Comparison of ENCODE assay signal across 20 mouse cellular contexts in genomic region chr17:5112116-5112515, GRCm38 (mm10).
DNase-seq lines count a peak whose midpoint lies in the region; ATAC-seq and TF ChIP-seq lines count a peak whose summit lies in the region.
"Had no signal": no experiment of that assay in that cellular context is flagged by ENCODE, and none has a peak within 500 bp of the region (broad histone marks: within the 10 kb centered on the region; RNA-seq: fewer than 3 reads in every experiment).

No protein-coding gene starts in this region.

- 0 out of 2 replicates have a peak, but pooled peaks cover 2% of the 10 kb centered on the region for H3K36me3 ChIP-seq in stomach, embryonic 14.5 days (ENCODE audit: control insufficient read depth, insufficient read depth, low read length)
- no peaks in the 10 kb centered on the region for H3K36me3 ChIP-seq in stomach, postnatal 0 days (ENCODE audit: control insufficient read depth, insufficient read depth, low read length)
- H3K36me3 ChIP-seq in intestine, embryonic 16.5 days (ENCODE audit: control insufficient read depth, insufficient read depth, low read length) = no peaks in the 10 kb centered on the region
- H3K36me3 ChIP-seq in liver, embryonic 16.5 days (ENCODE audit: control insufficient read depth, insufficient read depth) = no peaks in the 10 kb centered on the region
- no peaks in the 10 kb centered on the region for H3K36me3 ChIP-seq in midbrain, embryonic 11.5 days (ENCODE audit: control insufficient read depth, insufficient read depth, low read length)
- H3K36me3 ChIP-seq in neural tube, embryonic 15.5 days = no peaks in the 10 kb centered on the region
- H3K36me3 ChIP-seq: hindbrain, embryonic 13.5 days; midbrain, embryonic 13.5 days had no signal

- H3K4me3 ChIP-seq in stomach, embryonic 14.5 days (ENCODE audit: low read depth, low read length) = no peak overlapping the region
- H3K4me3 ChIP-seq in stomach, postnatal 0 days (ENCODE audit: low read depth, low read length) = no peak overlapping the region
- no peak overlapping the region for H3K4me3 ChIP-seq in intestine, embryonic 16.5 days (ENCODE audit: low read length)
- peak overlapping the region; percentile 35 for H3K4me3 ChIP-seq in liver, embryonic 16.5 days (ENCODE audit: low read depth, low read length)
- no peak overlapping the region for H3K4me3 ChIP-seq in midbrain, embryonic 11.5 days (ENCODE audit: low read depth, low read length)
- no peak overlapping the region for H3K4me3 ChIP-seq in neural tube, embryonic 15.5 days (replicated peaks)
- H3K4me3 ChIP-seq: hindbrain, embryonic 13.5 days; midbrain, embryonic 13.5 days had no signal

- H3K4me1 ChIP-seq in stomach, embryonic 14.5 days (ENCODE audit: control insufficient read depth, insufficient read depth, low read length) = peaks cover 14% of the 10 kb centered on the region
- peaks cover 15% of the 10 kb centered on the region for H3K4me1 ChIP-seq in stomach, postnatal 0 days (replicated peaks; ENCODE audit: control insufficient read depth, insufficient read depth)
- H3K4me1 ChIP-seq in intestine, embryonic 16.5 days (ENCODE audit: control insufficient read depth, insufficient read depth, low read length) = peaks cover 22% of the 10 kb centered on the region
- H3K4me1 ChIP-seq in liver, embryonic 16.5 days (ENCODE audit: control insufficient read depth, low read depth, low read length) = peaks cover 60% of the 10 kb centered on the region
- no peaks in the 10 kb centered on the region for H3K4me1 ChIP-seq in midbrain, embryonic 11.5 days (ENCODE audit: control insufficient read depth, insufficient read depth, low read length)
- peaks cover 23% of the 10 kb centered on the region for H3K4me1 ChIP-seq in neural tube, embryonic 15.5 days

- H3K9me3 ChIP-seq in stomach, embryonic 14.5 days (ENCODE audit: control insufficient read depth, low read depth, low read length) = no peaks in the 10 kb centered on the region
- no peaks in the 10 kb centered on the region for H3K9me3 ChIP-seq in stomach, postnatal 0 days (ENCODE audit: control insufficient read depth, low read length)
- no peaks in the 10 kb centered on the region for H3K9me3 ChIP-seq in intestine, embryonic 16.5 days (ENCODE audit: control insufficient read depth, low read length)
- H3K9me3 ChIP-seq in liver, embryonic 16.5 days (replicated peaks; ENCODE audit: control insufficient read depth, low read length) = no peaks in the 10 kb centered on the region
- no peaks in the 10 kb centered on the region for H3K9me3 ChIP-seq in midbrain, embryonic 11.5 days (ENCODE audit: control insufficient read depth, low read length)
- H3K9me3 ChIP-seq in neural tube, embryonic 15.5 days (replicated peaks) = no peaks in the 10 kb centered on the region
- H3K9me3 ChIP-seq: hindbrain, embryonic 13.5 days; midbrain, embryonic 13.5 days had no signal

- peak; percentile 53; the same call in 1 of the 2 replicates for ATAC-seq in stomach, embryonic 14.5 days (ENCODE audit: insufficient number of reproducible peaks, insufficient read depth, low FRiP score, low read depth)
- ATAC-seq in stomach, postnatal 0 days (ENCODE audit: low FRiP score, low TSS enrichment) = no peak
- ATAC-seq in intestine, embryonic 16.5 days = peak; percentile 85
- peak; percentile 98 for ATAC-seq in liver, embryonic 16.5 days (ENCODE audit: low read depth)
- no peak for ATAC-seq in midbrain, embryonic 11.5 days (ENCODE audit: low FRiP score)
- ATAC-seq in neural tube, embryonic 15.5 days (ENCODE audit: low FRiP score) = no peak
- ATAC-seq: inflammation-experienced regulatory T-cells, adult 6 months; midbrain, embryonic 13.5 days had no signal

- H3K27ac ChIP-seq in stomach, embryonic 14.5 days (ENCODE audit: low read length) = no peak overlapping the region
- no peak overlapping the region for H3K27ac ChIP-seq in stomach, postnatal 0 days (replicated peaks)
- no peak overlapping the region for H3K27ac ChIP-seq in intestine, embryonic 16.5 days (ENCODE audit: low read length)
- H3K27ac ChIP-seq in liver, embryonic 16.5 days (ENCODE audit: low read length) = peak overlapping the region; percentile 94
- no peak overlapping the region for H3K27ac ChIP-seq in midbrain, embryonic 11.5 days (ENCODE audit: low read depth, low read length)
- no peak overlapping the region for H3K27ac ChIP-seq in neural tube, embryonic 15.5 days (replicated peaks)
- H3K27ac ChIP-seq: hindbrain, embryonic 13.5 days; kidney, postnatal 0 days; macrophage; midbrain, embryonic 13.5 days had no signal

- H3K9ac ChIP-seq in stomach, embryonic 14.5 days (replicated peaks; ENCODE audit: low read depth, low read length) = no peak overlapping the region
- H3K9ac ChIP-seq in stomach, postnatal 0 days (ENCODE audit: low read length) = no peak overlapping the region
- no peak overlapping the region for H3K9ac ChIP-seq in intestine, embryonic 16.5 days (ENCODE audit: low read depth, low read length)
- H3K9ac ChIP-seq in liver, embryonic 16.5 days (ENCODE audit: low read depth, low read length) = peak overlapping the region; percentile 55
- no peak overlapping the region for H3K9ac ChIP-seq in midbrain, embryonic 11.5 days (ENCODE audit: low read length)
- H3K9ac ChIP-seq in neural tube, embryonic 15.5 days (replicated peaks) = no peak overlapping the region
- H3K9ac ChIP-seq: hindbrain, embryonic 13.5 days; midbrain, embryonic 13.5 days had no signal

- TF ChIP-seq CTCF in stomach, postnatal 0 days (IDR thresholded peaks at IDR 0.05; ENCODE audit: low read depth) = no peak

- no peak overlapping the region for H3K4me2 ChIP-seq in stomach, embryonic 14.5 days (replicated peaks; ENCODE audit: low read depth, low read length)
- no peak overlapping the region for H3K4me2 ChIP-seq in stomach, postnatal 0 days (replicated peaks; ENCODE audit: low read depth)
- no peak overlapping the region for H3K4me2 ChIP-seq in intestine, embryonic 16.5 days (ENCODE audit: low read depth, low read length)
- H3K4me2 ChIP-seq in liver, embryonic 16.5 days (ENCODE audit: low read depth, low read length) = peak overlapping the region; percentile 55
- no peak overlapping the region for H3K4me2 ChIP-seq in midbrain, embryonic 11.5 days
- no peak overlapping the region for H3K4me2 ChIP-seq in neural tube, embryonic 15.5 days
- H3K4me2 ChIP-seq: hindbrain, embryonic 13.5 days; midbrain, embryonic 13.5 days had no signal

- intact Hi-C loops in gastrocnemius, postnatal 14 days (cut with DNase I; ENCODE audit: low total_unique reads) = no loop called here

- WGBS in stomach, embryonic 14.5 days = 75% methylated on average over 4 of the region's 4 CpGs
- 71% methylated on average over 4 of the region's 4 CpGs for WGBS in stomach, postnatal 0 days
- 57% methylated on average over 4 of the region's 4 CpGs for WGBS in intestine, embryonic 16.5 days
- WGBS in liver, embryonic 16.5 days (ENCODE audit: insufficient replicate concordance) = 21% methylated on average over 4 of the region's 4 CpGs
- WGBS in midbrain, embryonic 11.5 days = 92% methylated on average over 4 of the region's 4 CpGs
- WGBS in neural tube, embryonic 15.5 days = 88% methylated on average over 4 of the region's 4 CpGs

- TF ChIP-seq EP300 in stomach, postnatal 0 days (optimal IDR thresholded peaks at IDR 0.05) = no peak

- H3K27me3 ChIP-seq in stomach, embryonic 14.5 days (ENCODE audit: control insufficient read depth, insufficient read depth, low read length) = no peaks in the 10 kb centered on the region
- H3K27me3 ChIP-seq in stomach, postnatal 0 days (ENCODE audit: control insufficient read depth, insufficient read depth, low read length) = no peaks in the 10 kb centered on the region
- H3K27me3 ChIP-seq in intestine, embryonic 16.5 days (replicated peaks; ENCODE audit: control insufficient read depth, insufficient read depth, low read length) = no peaks in the 10 kb centered on the region
- H3K27me3 ChIP-seq in liver, embryonic 16.5 days (ENCODE audit: control insufficient read depth, insufficient read depth, low read depth, low read length) = no peaks in the 10 kb centered on the region
- no peaks in the 10 kb centered on the region for H3K27me3 ChIP-seq in midbrain, embryonic 11.5 days (ENCODE audit: control insufficient read depth, insufficient read depth, low read length)
- no peaks in the 10 kb centered on the region for H3K27me3 ChIP-seq in neural tube, embryonic 15.5 days (replicated peaks)
- H3K27me3 ChIP-seq: hindbrain, embryonic 13.5 days; midbrain, embryonic 13.5 days had no signal

- no peak for DNase-seq in stomach, postnatal 0 days (ENCODE audit: low spot score)
- DNase-seq in midbrain, embryonic 11.5 days (ENCODE audit: low spot score, missing footprints) = no peak
- no peak for DNase-seq in gastrocnemius, postnatal 14 days
- DNase-seq: adrenal gland, adult 8-10 months; cerebellum, adult 11 months; cerebellum, postnatal 25 days; embryo, embryonic 11 days; heart, adult 18-20 months; layer of hippocampus, postnatal 36 days; right cerebral cortex, postnatal 25 days; thymus, postnatal 14 days had no signal

Comparison
In these comparisons a context has a peak if more than half of its experiments do, and no peak if none do; other contexts are left out.
1. ATAC-seq: peak in stomach, embryonic 14.5 days (single experiment), intestine, embryonic 16.5 days (single experiment) and liver, embryonic 16.5 days (single experiment); none in stomach, postnatal 0 days (single experiment), midbrain, embryonic 11.5 days (single experiment) and neural tube, embryonic 15.5 days (single experiment).